Mouse (Mus musculus) layer of hippocampus, postnatal 14 days (tissue): ENCODE results near the gene Saa3. TPM values are rescaled to one million over a fixed set of nuclear protein-coding genes. Genes with fewer than 3 reads are reported as not detected.
"Not testable (repeated sequence)": the region's sequence is repeated elsewhere in the genome, so short reads cannot be mapped to it uniquely, and the experiment has no call there.

ENCODE experiments used
- DNase-seq, 2 experiments: peaks; one replicate each; pipeline ENCODE4 v3.0.0; 2021 to 2022; ENCODE audit warnings: low spot score in 2 of 2, mixed read lengths in 1 of 2
- long read RNA-seq, 2 experiments: library from polyadenylated mRNA; stranded (forward); transcript quantifications; one replicate each; pipeline ENCODE4 v2.0.0; 2021
- total RNA-seq, 2 experiments: library from RNA; stranded (reverse); gene quantifications; 2 replicates each; pipeline ENCODE4 v1.2.3; 2021

Gene Saa3
- not detected for total RNA-seq
- long read RNA-seq, experiment 1 = 0 reads
- long read RNA-seq, experiment 2 = 0 reads

DNA sequence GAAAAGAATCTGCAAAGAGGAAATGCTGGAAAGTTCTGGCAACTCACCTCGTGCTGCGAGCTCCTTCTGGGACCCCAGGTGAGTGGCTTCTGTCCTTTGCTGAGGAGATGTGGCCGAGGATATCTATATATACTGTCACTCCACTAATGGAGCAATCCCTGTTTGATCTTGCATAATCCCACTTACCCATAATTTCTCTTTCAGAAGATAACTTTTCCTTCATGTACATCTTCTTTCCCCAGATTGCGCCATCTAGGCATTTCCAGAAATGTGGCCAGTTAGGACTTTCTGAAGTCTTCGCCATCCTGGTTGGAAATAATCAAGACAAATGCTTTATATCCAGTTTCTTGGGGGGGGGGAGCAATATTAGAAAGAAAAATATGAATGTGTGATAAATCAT is at the start of gene Saa3:
Gene Saa3, minus strand, starts transcription at position 101 of the 400 bp plus-strand sequence.
- DNase-seq = no peak

GRCm38 (mm10) chr7:46764672-46765071 is 49.2 kb upstream of the Saa3 start:
- DNase-seq = no peak

DNA sequence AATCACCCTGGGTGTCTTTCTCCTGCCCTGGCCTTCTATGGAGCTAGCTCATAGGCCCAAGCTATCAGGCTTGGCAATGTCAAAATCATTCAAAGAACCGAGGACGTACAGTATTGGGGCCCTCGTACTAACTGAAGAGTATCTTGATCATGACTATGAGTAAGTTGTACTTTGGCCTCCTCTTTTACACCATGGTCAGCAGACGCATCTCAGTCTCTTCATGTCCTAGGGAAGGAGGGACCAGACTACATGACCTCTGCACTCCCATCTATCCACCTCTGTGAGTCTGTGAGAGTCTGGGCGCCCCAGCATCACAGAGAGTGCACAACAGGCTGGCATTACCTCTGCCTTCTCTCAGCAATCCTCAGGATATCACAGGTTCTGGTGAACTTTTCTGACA is 47.1 kb upstream of the Saa3 start:
- no peak for DNase-seq

- DNase-seq = no peak
These were observed 45.7 kb upstream of the Saa3 start for GRCm38 (mm10) chr7:46761049-46761795.

- no peak for DNase-seq
These were observed 36.0 kb upstream of the Saa3 start, which contains the start of gene Saa2 for GRCm38 (mm10) chr7:46751490-46751889. TSS of gene Saa2 (plus strand) at chr7:46751790.

DNA sequence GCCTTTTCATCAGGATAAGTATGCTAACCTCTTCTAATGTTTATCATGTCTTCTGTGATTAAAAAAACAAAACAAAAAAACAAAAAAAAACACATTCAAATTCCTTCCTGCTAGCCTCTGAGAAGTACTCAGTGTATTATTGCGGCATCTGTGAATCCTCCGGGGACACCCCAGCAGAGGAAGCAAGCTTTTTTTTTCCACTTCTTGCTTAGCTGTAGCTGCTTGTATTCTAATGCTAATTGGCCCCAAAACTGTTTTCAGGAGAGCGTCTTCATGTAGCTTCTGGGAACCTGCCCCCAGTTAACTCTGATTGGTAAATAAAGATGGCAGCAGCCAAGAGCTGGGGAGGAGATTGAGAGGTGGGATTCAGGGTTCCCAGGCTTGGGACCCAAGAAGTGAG is 33.0 kb upstream of the Saa3 start:
- no peak for DNase-seq

- no peak for DNase-seq
These were observed 30.9 kb upstream of the Saa3 start for GRCm38 (mm10) chr7:46746381-46746780.

DNA sequence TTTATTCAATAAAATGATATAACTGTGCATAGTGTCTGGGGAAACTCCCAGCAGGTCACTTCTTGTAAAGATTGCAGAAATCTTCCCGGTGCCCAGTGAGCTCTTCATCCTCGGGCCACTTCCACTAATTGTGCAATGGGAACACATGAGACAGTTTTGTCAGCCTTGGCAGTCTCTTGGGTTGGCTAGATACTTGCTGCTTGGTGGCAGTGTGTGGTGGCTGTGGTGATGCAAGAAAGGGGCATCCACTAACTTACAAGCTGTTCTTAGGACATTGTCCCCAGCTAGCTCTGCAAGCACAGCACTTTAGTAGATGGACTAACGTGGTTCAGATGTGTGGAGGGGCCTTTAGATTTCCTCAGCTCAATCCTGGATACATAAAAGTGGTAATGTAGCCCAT is 30.3 kb upstream of the Saa3 start:
- DNase-seq = no peak

GRCm38 (mm10) chr7:46742880-46743279 is 27.4 kb upstream of the Saa3 start, which contains the start of gene Saa1:
TSS of gene Saa1 (minus strand) at chr7:46742980.
- not testable (repeated sequence) for DNase-seq

DNA sequence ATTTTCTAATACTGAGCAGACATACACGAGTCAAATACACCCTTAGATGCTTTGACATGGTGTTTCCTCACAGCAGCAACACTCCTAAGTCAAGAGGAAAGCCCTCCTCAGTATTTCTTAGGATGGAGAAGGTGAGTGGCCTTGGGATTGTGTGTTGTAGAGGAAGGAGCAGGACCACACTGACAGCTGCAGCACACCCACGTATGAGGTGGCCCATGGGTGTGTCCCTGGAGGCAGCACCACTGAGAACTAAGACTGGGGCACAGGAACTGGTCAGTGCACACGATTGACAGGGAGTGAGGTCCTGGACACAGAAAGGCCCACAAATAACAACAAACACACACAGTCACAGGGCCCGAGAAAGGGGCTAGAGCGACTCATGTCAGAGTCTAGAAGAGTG is 24.5 kb upstream of the Saa3 start:
- not testable (repeated sequence) for DNase-seq

GRCm38 (mm10) chr7:46738561-46739460 is 23.3 kb upstream of the Saa3 start:
- DNase-seq = no peak

DNA sequence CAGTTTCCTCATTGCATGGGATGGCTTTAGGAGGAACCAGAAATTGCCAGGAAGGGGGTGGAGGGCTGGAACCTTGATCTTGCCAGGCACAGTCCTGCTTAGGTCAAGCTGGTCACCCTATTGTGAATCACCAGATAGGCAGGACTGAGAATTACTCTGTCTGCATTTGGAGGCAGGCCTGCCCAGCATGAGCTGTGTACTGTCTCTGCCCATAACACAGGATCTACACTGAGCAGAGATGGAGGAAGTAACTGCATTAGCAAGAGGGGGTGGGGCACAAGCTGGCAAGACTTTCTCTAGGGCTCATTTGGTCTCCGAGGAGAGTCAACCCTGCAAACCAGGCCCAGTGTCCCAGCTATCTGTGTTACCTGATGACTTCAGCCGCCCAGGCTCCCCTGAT is 19.5 kb upstream of the Saa3 start:
- no peak for DNase-seq

GRCm38 (mm10) chr7:46732458-46732857 is 17.0 kb upstream of the Saa3 start, which contains the start of gene Saa4:
TSS of gene Saa4 (minus strand) at chr7:46732603.
- DNase-seq = no peak

DNA sequence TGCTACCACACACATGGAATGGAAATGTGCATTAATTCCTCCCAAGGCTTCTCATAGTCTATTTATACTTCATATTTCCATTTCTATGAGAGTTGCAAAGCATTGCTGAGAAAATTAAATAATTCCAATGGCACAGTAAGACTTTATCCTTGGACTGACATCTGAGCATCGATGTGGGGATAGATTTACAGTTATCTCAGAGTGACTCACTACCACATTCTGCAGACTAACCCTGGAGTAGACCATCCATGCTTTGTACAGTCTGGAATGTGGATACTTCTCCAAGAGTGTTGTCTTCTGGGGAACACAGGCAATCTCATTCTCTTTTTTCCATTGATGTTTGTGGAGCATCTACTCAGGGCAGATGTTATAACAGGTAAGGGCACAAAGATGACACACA is 12.1 kb upstream of the Saa3 start:
- no peak for DNase-seq

- DNase-seq = no peak
These were observed 8.9 kb upstream of the Saa3 start for GRCm38 (mm10) chr7:46724396-46724795.

DNA sequence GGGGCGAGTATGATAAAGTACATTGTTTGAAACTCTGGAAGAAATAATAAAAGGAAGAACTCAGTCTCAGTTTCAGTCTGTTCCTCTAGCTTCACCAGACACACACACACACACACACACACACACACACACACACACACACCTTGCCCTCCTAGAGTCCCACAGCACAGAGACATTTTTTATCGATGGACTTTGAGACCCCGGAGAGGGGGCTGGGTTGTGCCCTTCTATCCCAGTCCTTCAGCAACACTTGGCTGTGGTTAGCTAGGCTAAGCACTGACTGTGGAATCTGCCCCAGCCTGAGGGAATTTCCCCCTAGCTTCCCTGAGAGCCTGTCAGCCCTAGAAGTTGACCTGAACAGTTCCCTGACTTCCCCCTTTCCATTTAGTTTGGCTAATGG is 8.3 kb upstream of the Saa3 start:
- DNase-seq = no peak

DNA sequence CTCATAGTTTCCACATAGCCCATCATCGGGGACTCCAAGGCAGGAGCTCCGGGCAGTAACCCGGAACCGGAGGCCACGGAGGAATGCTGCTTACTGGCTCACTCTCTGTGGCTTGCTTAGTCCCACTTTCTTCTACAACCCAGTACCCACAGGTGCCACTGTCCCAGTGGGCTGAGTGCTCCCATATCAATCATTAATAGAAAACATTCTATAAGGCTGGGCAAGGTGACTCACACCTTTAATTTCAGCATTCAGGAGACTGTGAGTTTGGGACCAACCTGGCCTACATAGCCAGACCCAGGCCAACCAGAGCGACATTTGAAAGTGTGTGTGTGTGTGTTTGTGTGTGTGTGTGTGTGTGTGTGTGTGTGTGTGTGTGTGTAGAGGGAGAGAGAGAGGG is 7.9 kb upstream of the Saa3 start:
- DNase-seq = no peak

DNA sequence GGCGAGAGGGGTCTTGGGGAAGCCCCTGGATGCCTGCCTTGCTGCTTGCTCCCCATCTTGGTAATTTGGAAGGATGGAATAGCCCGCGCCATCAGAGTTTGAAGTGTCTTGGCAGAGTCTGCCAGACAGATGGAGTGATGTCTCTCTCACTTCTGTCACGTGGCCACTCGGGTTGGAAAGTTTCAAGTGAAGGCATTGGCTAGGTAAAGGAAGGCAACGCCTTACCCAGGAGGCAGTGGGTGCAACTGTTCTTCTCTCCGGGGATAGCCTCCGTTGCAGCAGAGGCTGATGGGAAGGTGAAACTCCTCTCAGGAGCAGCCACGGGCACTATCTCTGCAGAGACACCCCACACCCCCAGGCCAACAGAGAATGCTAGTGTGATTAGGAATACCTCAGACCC is 5.0 kb upstream of the Saa3 start:
- no peak for DNase-seq

DNA sequence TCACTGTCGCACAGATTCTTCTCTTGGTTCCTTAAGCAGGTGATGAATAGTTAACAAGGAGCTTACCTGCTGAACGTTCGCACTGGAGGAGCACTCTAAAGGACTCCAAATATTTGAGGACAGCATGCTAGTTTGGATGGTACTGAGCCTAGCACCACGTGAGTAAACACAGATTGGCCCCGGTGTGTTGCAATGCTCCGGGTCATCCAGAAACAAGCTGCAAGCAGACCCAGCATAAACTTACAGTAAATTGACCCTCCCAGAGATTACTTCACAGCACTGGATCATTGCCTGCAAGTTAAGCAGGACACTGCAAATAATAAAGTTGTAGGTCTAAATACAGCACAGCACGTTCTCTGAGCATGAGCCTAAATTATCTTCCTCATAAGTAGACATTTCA is 4.0 kb upstream of the Saa3 start:
- DNase-seq = no peak

GRCm38 (mm10) chr7:46718591-46719270 is 3.2 kb upstream of the Saa3 start:
- peak; percentile 23 to 30 for DNase-seq

DNA sequence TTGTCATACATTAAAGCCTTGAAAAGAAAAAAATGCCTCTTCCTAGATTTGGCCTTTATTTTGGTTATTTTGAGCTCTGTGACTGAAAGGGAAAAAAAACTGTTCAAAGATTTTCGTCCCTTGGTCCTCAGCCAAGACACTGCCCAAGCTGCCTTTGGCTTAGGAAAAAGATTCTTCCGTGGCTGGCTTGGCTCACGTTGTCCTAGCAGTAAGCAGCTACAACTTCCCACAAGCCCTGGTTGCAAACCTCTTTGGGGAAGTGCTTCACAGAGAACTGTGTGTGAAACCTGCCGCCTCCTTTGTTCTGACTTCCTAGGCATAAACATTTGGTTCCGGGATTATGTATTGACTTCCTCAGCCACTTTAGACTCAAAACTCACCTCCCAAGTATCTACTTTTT is 1.4 kb upstream of the Saa3 start:
- DNase-seq = no peak

GRCm38 (mm10) chr7:46714518-46714917 is 982 bp downstream of the Saa3 start:
- DNase-seq = peak; percentile 50 to 66
